Mouse (Mus musculus): ENCODE measurements around the gene Fam57b.

GRCm38 (mm10) chr7:126776598-126777057, 20.8 kb upstream of the Fam57b start, which contains the start of gene Ypel3:
- no peak for TF ChIP-seq CTCF (IDR thresholded peaks at IDR 0.05; ENCODE audit: control insufficient read depth, insufficient read depth, insufficient read length)
- TF ChIP-seq MAX (IDR thresholded peaks at IDR 0.05), result no peak
- no peak for TF ChIP-seq USF1 (IDR thresholded peaks at IDR 0.05; ENCODE audit: low read depth)
- no peak for TF ChIP-seq FOSL1 (IDR thresholded peaks at IDR 0.05; ENCODE audit: insufficient read depth, low read length, poor library complexity, severe bottlenecking)
- TF ChIP-seq CEBPB (IDR thresholded peaks at IDR 0.05; ENCODE audit: low read depth), result no peak
